Mouse (Mus musculus) forebrain, embryonic 15.5 days (tissue): ENCODE measurements at regions not wholly inside any gene's neighbourhood (a gene's known extent, or its start where the extent isn't known, plus 50 kb on each side); places are given as distances from the start of the nearest gene placed in this dataset.
"Not testable (repeated sequence)": the region's sequence is repeated elsewhere in the genome, so short reads cannot be mapped to it uniquely, and the experiment has no call there.

Source experiments
- ATAC-seq: fragments of 200-750 bp; cut with Nextera tagmentation; replicated peaks from 2 replicates; pipeline ENCODE4 v1.8.0; 2017; ENCODE audit warnings: mild to moderate bottlenecking, moderate TSS enrichment, moderate library complexity
- H3K27ac ChIP-seq: fragments of 300-500 bp; sonication (generic); replicated peaks from 2 replicates; pipeline ENCODE4 v1.5.1; 2015; ENCODE audit warnings: mild to moderate bottlenecking, inconsistent platforms
- H3K27me3 ChIP-seq: fragments of 300-500 bp; sonication (generic); 2 replicates; pipeline ENCODE4 v1.6.1; 2015; ENCODE audit warnings: inconsistent platforms
- H3K36me3 ChIP-seq: fragments of 300-500 bp; sonication (generic); 2 replicates; pipeline ENCODE4 v1.6.1; 2015; ENCODE audit warnings: mild to moderate bottlenecking, inconsistent platforms
- H3K4me1 ChIP-seq: fragments of 300-500 bp; sonication (generic); 2 replicates; pipeline ENCODE4 v1.6.1; 2015; ENCODE audit warnings: inconsistent platforms
- H3K4me2 ChIP-seq: fragments of 300-500 bp; sonication (generic); replicated peaks from 2 replicates; pipeline ENCODE4 v1.6.1; 2015; ENCODE audit warnings: mild to moderate bottlenecking, inconsistent platforms
- H3K4me3 ChIP-seq: fragments of 300-500 bp; sonication (generic); 2 replicates; pipeline ENCODE4 v1.5.1; 2015; ENCODE audit warnings: mild to moderate bottlenecking, inconsistent platforms
- H3K9ac ChIP-seq: fragments of 300-500 bp; sonication (generic); replicated peaks from 2 replicates; pipeline ENCODE4 v1.6.1; 2015; ENCODE audit warnings: mild to moderate bottlenecking, inconsistent platforms
- H3K9me3 ChIP-seq: fragments of 300-500 bp; sonication (generic); 2 replicates; pipeline ENCODE4 v1.6.1; 2016; ENCODE audit warnings: inconsistent platforms
- WGBS: fragments of 180-500 bp; shearing (Covaris S2); methylation state at CpG from one replicate; pipeline ENCODE4 v1.1.7; 2015; ENCODE audit warnings: mixed read lengths; 5-methylcytosine and 5-hydroxymethylcytosine counted together

DNA sequence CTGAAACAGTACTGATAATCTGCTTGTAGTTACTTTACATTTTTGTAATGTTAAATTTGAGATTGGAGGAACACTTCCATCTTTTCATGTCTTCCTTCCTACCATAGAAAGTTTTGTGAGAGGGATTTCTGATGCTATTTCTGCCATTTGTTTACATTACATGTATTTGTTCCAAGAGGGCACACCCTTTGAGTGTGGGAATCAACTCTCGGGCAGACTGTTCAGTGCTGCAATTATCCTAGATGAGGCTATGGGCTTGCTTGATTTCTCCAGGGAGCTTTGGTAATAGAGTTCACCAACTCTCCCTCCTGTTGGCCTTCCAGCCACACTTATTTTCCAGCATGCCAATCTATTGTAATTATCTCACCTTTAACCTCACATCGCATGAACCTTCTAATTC lies 52.4 kb downstream of the Gm13691 start:
- no peak for ATAC-seq
- Histone ChIP-seq H3K27me3 (no peaks in the 10 kb centered on the region), H3K4me3 (no peak overlapping the region), H3K9ac (no peak overlapping the region), H3K4me1 (no peaks in the 10 kb centered on the region), H3K4me2 (no peak overlapping the region), H3K36me3 (no peaks in the 10 kb centered on the region), H3K27ac (no peak overlapping the region), H3K9me3 (no peaks in the 10 kb centered on the region)
- WGBS, result 36% methylated on average over 2 of the region's 2 CpGs

DNA sequence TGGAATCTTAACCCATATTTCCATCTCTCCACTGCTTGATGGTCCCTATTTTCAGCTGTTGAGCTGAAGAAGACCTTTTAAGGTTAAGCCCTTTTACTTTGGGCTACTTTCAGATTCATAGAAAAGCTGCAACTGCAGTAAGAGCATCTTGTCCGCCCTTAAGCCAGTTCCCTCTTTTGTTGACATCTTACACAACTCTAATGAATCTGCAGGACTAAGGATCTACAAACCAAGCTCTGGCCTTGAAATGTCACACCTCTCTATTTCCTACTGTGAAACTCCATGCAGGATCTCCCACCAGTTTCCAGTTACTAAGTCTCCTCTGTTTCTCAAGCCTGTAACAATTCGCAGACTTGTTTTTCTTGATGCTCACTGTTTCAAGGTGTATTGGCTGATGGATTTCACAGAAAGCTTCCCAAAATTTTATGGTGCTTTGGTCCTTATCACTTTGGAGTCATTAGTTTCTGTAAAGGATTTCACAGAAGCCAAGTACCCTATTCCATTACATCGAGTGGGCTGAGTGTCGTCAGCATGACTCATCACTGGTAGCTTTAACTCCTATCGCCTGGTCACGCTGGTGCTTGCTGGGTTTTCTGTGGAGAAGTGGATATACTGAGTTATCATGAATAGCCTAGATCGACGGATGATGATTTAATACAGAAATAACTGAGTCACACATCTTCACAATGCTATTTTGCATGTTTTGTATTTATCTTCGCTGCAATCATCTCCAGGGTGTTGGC lies 58.2 kb downstream of the Gm13691 start:
- no peak for ATAC-seq
- no peaks in the 10 kb centered on the region for H3K27me3 ChIP-seq
- H3K9ac ChIP-seq, result no peak overlapping the region
- no peaks in the 10 kb centered on the region for H3K36me3 ChIP-seq
- no peaks in the 10 kb centered on the region for H3K9me3 ChIP-seq
- H3K4me2 ChIP-seq, result no peak overlapping the region
- H3K27ac ChIP-seq, result no peak overlapping the region
- H3K4me1 ChIP-seq, result no peaks in the 10 kb centered on the region
- H3K4me3 ChIP-seq, result no peak overlapping the region
- 91% methylated on average over 9 of the region's 9 CpGs for WGBS

GRCm38 (mm10) chr2:84051883-84052331 lies 61.6 kb downstream of the Gm13691 start:
- H3K9ac ChIP-seq, result no peak overlapping the region
- no peak for ATAC-seq
- no peak overlapping the region for H3K4me3 ChIP-seq
- WGBS, result 71% methylated on average over 3 of the region's 3 CpGs
- H3K9me3 ChIP-seq, result no peaks in the 10 kb centered on the region
- no peaks in the 10 kb centered on the region for H3K36me3 ChIP-seq
- H3K27me3 ChIP-seq, result no peaks in the 10 kb centered on the region
- no peaks in the 10 kb centered on the region for H3K4me1 ChIP-seq
- no peak overlapping the region for H3K4me2 ChIP-seq
- no peak overlapping the region for H3K27ac ChIP-seq

- Histone ChIP-seq H3K4me3 (no peak overlapping the region), H3K27ac (no peak overlapping the region), H3K4me2 (no peak overlapping the region), H3K4me1 (no peaks in the 10 kb centered on the region), H3K36me3 (no peaks in the 10 kb centered on the region), H3K9me3 (no peaks in the 10 kb centered on the region), H3K9ac (no peak overlapping the region), H3K27me3 (no peaks in the 10 kb centered on the region)
- 94% methylated on average over 7 of the region's 7 CpGs for WGBS
- no peak for ATAC-seq
These were observed 68.9 kb downstream of the Gm13691 start for GRCm38 (mm10) chr2:84059246-84059645.

DNA sequence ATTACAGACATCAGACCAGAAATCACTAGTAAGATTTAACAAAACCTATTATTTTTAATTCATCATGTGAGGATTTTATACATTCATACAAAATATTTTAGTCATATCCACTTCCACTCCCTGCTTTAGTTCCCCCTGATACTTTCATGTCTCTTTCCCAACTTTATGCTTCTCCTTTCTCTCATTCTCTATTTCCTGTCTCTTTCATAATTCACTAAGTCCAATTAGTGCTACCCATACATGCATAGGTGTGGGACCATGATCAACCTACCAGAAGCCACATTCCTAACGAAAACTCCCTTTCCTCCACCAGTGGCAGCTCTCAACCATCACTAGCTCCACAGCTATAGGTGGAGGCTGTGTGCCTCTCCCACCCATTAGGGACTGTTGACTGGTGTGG lies 70.9 kb downstream of the Gm13691 start:
- Histone ChIP-seq H3K9ac (no peak overlapping the region), H3K27me3 (no peaks in the 10 kb centered on the region), H3K4me3 (no peak overlapping the region), H3K4me1 (no peaks in the 10 kb centered on the region), H3K9me3 (no peaks in the 10 kb centered on the region), H3K4me2 (no peak overlapping the region), H3K27ac (no peak overlapping the region), H3K36me3 (no peaks in the 10 kb centered on the region)
- no peak for ATAC-seq
- WGBS, result 87% methylated on average over 1 of the region's 1 CpGs

GRCm38 (mm10) chr2:84064371-84064770 lies 74.0 kb downstream of the Gm13691 start:
- no peak for ATAC-seq
- Histone ChIP-seq H3K4me3 (no peak overlapping the region), H3K9me3 (no peaks in the 10 kb centered on the region), H3K27ac (no peak overlapping the region), H3K27me3 (no peaks in the 10 kb centered on the region), H3K4me1 (no peaks in the 10 kb centered on the region), H3K9ac (no peak overlapping the region), H3K4me2 (no peak overlapping the region), H3K36me3 (no peaks in the 10 kb centered on the region)
- WGBS, result 93% methylated on average over 2 of the region's 2 CpGs

- Histone ChIP-seq H3K36me3 (no peaks in the 10 kb centered on the region), H3K27me3 (no peaks in the 10 kb centered on the region), H3K4me1 (no peaks in the 10 kb centered on the region), H3K27ac (no peak overlapping the region), H3K4me3 (no peak overlapping the region), H3K4me2 (no peak overlapping the region), H3K9me3 (no peaks in the 10 kb centered on the region), H3K9ac (no peak overlapping the region)
- 75% methylated on average over 7 of the region's 7 CpGs for WGBS
- ATAC-seq, result no peak
These were observed 74.7 kb downstream of the Gm13691 start for GRCm38 (mm10) chr2:84065061-84065460.

GRCm38 (mm10) chr2:84065749-84066148 lies 75.4 kb downstream of the Gm13691 start:
- Histone ChIP-seq H3K27me3 (no peaks in the 10 kb centered on the region), H3K36me3 (no peaks in the 10 kb centered on the region), H3K4me3 (no peak overlapping the region), H3K9ac (no peak overlapping the region), H3K9me3 (no peaks in the 10 kb centered on the region), H3K4me1 (no peaks in the 10 kb centered on the region), H3K27ac (no peak overlapping the region), H3K4me2 (no peak overlapping the region)
- 88% methylated on average over 2 of the region's 2 CpGs for WGBS
- no peak for ATAC-seq

DNA sequence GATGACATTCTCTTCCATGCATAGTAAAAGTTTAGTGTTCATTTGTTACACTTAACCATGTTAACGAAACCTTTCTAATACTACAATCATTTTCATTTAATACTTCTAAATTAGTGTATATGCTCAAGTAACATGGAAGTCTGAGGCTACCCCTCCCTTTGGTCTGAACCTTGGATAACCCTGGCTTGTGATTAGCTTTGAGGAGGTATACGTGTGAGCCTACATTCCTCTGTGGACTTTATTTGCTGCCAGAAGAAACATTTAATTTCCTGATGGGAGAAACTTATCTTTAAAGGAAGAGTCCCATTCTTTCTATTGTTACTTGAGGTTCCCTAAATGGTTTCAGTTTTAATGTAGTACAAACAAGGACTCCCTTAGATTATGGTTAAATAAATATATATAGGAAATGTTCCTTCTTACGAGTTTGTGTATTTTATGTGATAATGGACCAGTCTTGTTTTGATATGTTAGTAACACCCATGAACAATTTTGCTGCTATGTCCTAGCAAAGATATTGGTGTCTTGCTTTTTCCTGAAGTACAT lies 75.9 kb downstream of the Gm13691 start:
- ATAC-seq, result no peak
- no peak overlapping the region for H3K4me3 ChIP-seq
- no peak overlapping the region for H3K9ac ChIP-seq
- no peaks in the 10 kb centered on the region for H3K27me3 ChIP-seq
- H3K9me3 ChIP-seq, result no peaks in the 10 kb centered on the region
- no peaks in the 10 kb centered on the region for H3K4me1 ChIP-seq
- no peak overlapping the region for H3K27ac ChIP-seq
- 88% methylated on average over 3 of the region's 3 CpGs for WGBS
- no peak overlapping the region for H3K4me2 ChIP-seq
- no peaks in the 10 kb centered on the region for H3K36me3 ChIP-seq

DNA sequence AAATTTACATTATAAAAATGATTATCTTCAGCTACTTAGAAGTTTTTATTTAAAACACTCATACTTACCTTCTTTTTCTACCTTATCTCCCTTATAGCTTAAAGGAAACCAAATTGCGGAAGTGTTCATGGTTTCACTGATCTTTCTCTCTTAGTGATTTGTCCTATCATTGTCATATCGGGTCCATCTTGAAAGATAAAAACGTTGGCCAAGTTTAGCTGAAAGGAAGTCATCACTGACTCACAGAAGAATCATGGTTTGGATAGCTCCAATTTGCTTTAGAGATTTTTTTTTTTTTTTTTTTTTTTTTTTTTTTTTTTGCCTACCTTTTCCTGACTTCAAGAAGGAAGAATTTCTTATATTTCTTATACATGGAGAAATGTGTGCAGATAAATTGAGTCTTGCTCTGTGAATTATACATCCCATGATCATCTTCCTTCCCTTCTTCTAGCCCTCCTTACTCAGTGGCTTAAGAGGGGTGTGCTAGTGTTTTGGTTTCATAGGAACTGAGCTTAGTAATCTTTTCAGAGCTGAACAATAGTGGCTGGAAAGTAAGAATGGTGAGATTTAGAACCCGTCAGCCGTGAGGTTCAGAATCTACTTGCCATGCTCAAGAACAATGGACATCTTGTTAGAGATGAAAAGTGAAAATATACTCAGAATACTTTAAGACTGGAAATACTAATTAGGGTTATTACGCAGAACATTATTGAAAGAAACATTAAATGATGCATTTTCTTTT lies 76.6 kb downstream of the Gm13691 start:
- Histone ChIP-seq H3K4me1 (no peaks in the 10 kb centered on the region), H3K9ac (no peak overlapping the region), H3K4me2 (no peak overlapping the region), H3K27ac (no peak overlapping the region), H3K4me3 (no peak overlapping the region), H3K27me3 (no peaks in the 10 kb centered on the region), H3K36me3 (no peaks in the 10 kb centered on the region), H3K9me3 (no peaks in the 10 kb centered on the region)
- WGBS, result 52% methylated on average over 6 of the region's 6 CpGs
- ATAC-seq, result no peak

DNA sequence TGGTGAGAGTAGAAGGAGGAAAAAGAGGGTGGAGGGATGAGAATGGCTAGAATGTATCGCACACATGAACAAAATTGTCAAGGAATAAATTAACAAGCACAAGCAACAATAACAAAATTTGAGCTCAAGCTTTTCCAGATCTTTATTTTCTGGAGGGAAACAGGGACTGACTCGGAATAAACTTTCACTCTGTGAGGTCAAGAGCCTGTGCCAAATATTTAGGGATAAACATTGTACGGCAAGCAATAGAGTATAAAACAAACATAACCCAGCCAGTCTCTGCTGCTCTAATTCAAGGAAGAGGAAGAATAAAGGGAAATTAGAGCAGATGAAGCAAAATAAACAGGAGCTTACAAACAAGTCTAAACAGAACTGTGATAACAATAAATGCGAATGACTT lies 78.3 kb downstream of the Gm13691 start:
- no peaks in the 10 kb centered on the region for H3K4me1 ChIP-seq
- H3K36me3 ChIP-seq, result no peaks in the 10 kb centered on the region
- no peaks in the 10 kb centered on the region for H3K9me3 ChIP-seq
- H3K9ac ChIP-seq, result no peak overlapping the region
- H3K4me3 ChIP-seq, result no peak overlapping the region
- H3K4me2 ChIP-seq, result no peak overlapping the region
- no peak for ATAC-seq
- H3K27ac ChIP-seq, result no peak overlapping the region
- 87% methylated on average over 4 of the region's 4 CpGs for WGBS
- no peaks in the 10 kb centered on the region for H3K27me3 ChIP-seq

GRCm38 (mm10) chr2:84069411-84069810 lies 79.1 kb downstream of the Gm13691 start:
- H3K4me2 ChIP-seq, H3K9ac ChIP-seq, H3K36me3 ChIP-seq, H3K27ac ChIP-seq, ATAC-seq, H3K9me3 ChIP-seq, H3K4me1 ChIP-seq, H3K27me3 ChIP-seq, H3K4me3 ChIP-seq: not testable (repeated sequence)
- WGBS, result 78% methylated on average over 1 of the region's 1 CpGs
